ENCODE assay signal across 19 mouse cellular contexts in genomic region chr11:119744436-119744835, GRCm38 (mm10).
DNase-seq lines count a peak whose midpoint lies in the region; ATAC-seq lines count a peak whose summit lies in the region.
"Had no signal": no experiment of that assay in that cellular context is flagged by ENCODE, and none has a peak within 500 bp of the region (broad histone marks: within the 10 kb centered on the region; RNA-seq: fewer than 3 reads in every experiment).

No protein-coding gene starts in this region.

- H3K27ac ChIP-seq in hindbrain, embryonic 13.5 days, result peak overlapping the region; percentile 76
- H3K27ac ChIP-seq in hindbrain, embryonic 11.5 days (ENCODE audit: low read depth, low read length), result no peak overlapping the region
- H3K27ac ChIP-seq in limb, embryonic 10.5 days, result peak overlapping the region; percentile 39; the same call in 1 of the 2 replicates
- peak overlapping the region; percentile 55 for H3K27ac ChIP-seq in midbrain, embryonic 14.5 days (replicated peaks; ENCODE audit: low read depth, low read length)
- H3K27ac ChIP-seq: kidney, embryonic 15.5 days; liver, embryonic 15.5 days had no signal

- no peak for DNase-seq in hindbrain, embryonic 11.5 days (ENCODE audit: low spot score)
- DNase-seq in forelimb bud, embryonic 11.5 days (ENCODE audit: low read depth, low spot score), result peak; percentile 49
- no peak for DNase-seq in limb, embryonic 10.5 days (ENCODE audit: low spot score)
- peak; percentile 42 for DNase-seq in midbrain, embryonic 14.5 days
- DNase-seq in heart, adult 11 months, result no peak
- DNase-seq in adrenal gland, adult 18-20 months (ENCODE audit: low spot score in 2 of 2), result no peak
- DNase-seq in testis, postnatal 10 days (ENCODE audit: low spot score), result no peak
- DNase-seq: cerebellum, adult 11 months; gastrocnemius, postnatal 14 days; heart, postnatal 10 days; layer of hippocampus, postnatal 36 days; left cerebral cortex, postnatal 4 days; lung, postnatal 10 days; spleen, adult 18-20 months; thymus, adult 2 months had no signal

- H3K9me3 ChIP-seq in hindbrain, embryonic 13.5 days, result no peaks in the 10 kb centered on the region
- H3K9me3 ChIP-seq in hindbrain, embryonic 11.5 days (ENCODE audit: control insufficient read depth, low read length), result no peaks in the 10 kb centered on the region
- no peaks in the 10 kb centered on the region for H3K9me3 ChIP-seq in limb, embryonic 10.5 days (replicated peaks)
- H3K9me3 ChIP-seq in midbrain, embryonic 14.5 days (ENCODE audit: control insufficient read depth, low read length), result no peaks in the 10 kb centered on the region
- H3K9me3 ChIP-seq: kidney, embryonic 15.5 days; liver, embryonic 15.5 days had no signal

- no peak overlapping the region for H3K4me3 ChIP-seq in hindbrain, embryonic 13.5 days
- H3K4me3 ChIP-seq in hindbrain, embryonic 11.5 days (ENCODE audit: low read depth, low read length), result no peak overlapping the region
- no peak overlapping the region for H3K4me3 ChIP-seq in limb, embryonic 10.5 days
- no peak overlapping the region for H3K4me3 ChIP-seq in midbrain, embryonic 14.5 days (replicated peaks; ENCODE audit: low read depth, low read length)
- H3K4me3 ChIP-seq: kidney, embryonic 15.5 days; liver, embryonic 15.5 days had no signal

- H3K27me3 ChIP-seq in hindbrain, embryonic 13.5 days, result no peaks in the 10 kb centered on the region
- no peaks in the 10 kb centered on the region for H3K27me3 ChIP-seq in hindbrain, embryonic 11.5 days (ENCODE audit: control insufficient read depth, insufficient read depth, low read length)
- H3K27me3 ChIP-seq in limb, embryonic 10.5 days (ENCODE audit: low read depth, poor library complexity, severe bottlenecking), result no peaks in the 10 kb centered on the region
- no peaks in the 10 kb centered on the region for H3K27me3 ChIP-seq in midbrain, embryonic 14.5 days (ENCODE audit: control insufficient read depth, insufficient read depth, low read length)
- H3K27me3 ChIP-seq: kidney, embryonic 15.5 days; liver, embryonic 15.5 days had no signal

- peaks cover 59% of the 10 kb centered on the region for H3K4me1 ChIP-seq in hindbrain, embryonic 13.5 days (replicated peaks)
- no peaks in the 10 kb centered on the region for H3K4me1 ChIP-seq in hindbrain, embryonic 11.5 days (replicated peaks; ENCODE audit: control insufficient read depth, insufficient read depth, low read length)
- peaks cover 32% of the 10 kb centered on the region for H3K4me1 ChIP-seq in limb, embryonic 10.5 days
- peaks cover 28% of the 10 kb centered on the region for H3K4me1 ChIP-seq in midbrain, embryonic 14.5 days (ENCODE audit: control insufficient read depth, insufficient read depth, low read length)
- H3K4me1 ChIP-seq: kidney, embryonic 15.5 days had no signal

- H3K9ac ChIP-seq in hindbrain, embryonic 13.5 days, result no peak overlapping the region
- H3K9ac ChIP-seq in hindbrain, embryonic 11.5 days (ENCODE audit: low read depth, low read length), result no peak overlapping the region
- H3K9ac ChIP-seq in midbrain, embryonic 14.5 days (replicated peaks; ENCODE audit: low read length), result no peak overlapping the region
- H3K9ac ChIP-seq: kidney, embryonic 15.5 days; liver, embryonic 15.5 days had no signal

- 44% methylated on average over 4 of the region's 4 CpGs for WGBS in hindbrain, embryonic 13.5 days
- 82% methylated on average over 4 of the region's 4 CpGs for WGBS in hindbrain, embryonic 11.5 days
- 66% methylated on average over 4 of the region's 4 CpGs for WGBS in limb, embryonic 10.5 days
- 70% methylated on average over 4 of the region's 4 CpGs for WGBS in midbrain, embryonic 14.5 days

- H3K36me3 ChIP-seq in hindbrain, embryonic 13.5 days, result no peaks in the 10 kb centered on the region
- no peaks in the 10 kb centered on the region for H3K36me3 ChIP-seq in hindbrain, embryonic 11.5 days (ENCODE audit: control insufficient read depth, insufficient read depth, low read length)
- H3K36me3 ChIP-seq in limb, embryonic 10.5 days, result peaks cover 4% of the 10 kb centered on the region; the same call in 1 of the 2 replicates
- no peaks in the 10 kb centered on the region for H3K36me3 ChIP-seq in midbrain, embryonic 14.5 days (ENCODE audit: control insufficient read depth, insufficient read depth, low read length)
- H3K36me3 ChIP-seq: kidney, embryonic 15.5 days had no signal

- ATAC-seq in hindbrain, embryonic 13.5 days (ENCODE audit: low FRiP score), result no peak
- ATAC-seq in hindbrain, embryonic 11.5 days (ENCODE audit: low FRiP score), result no peak
- ATAC-seq in midbrain, embryonic 14.5 days (ENCODE audit: low FRiP score, low TSS enrichment), result no peak
- ATAC-seq: inflammation-experienced regulatory T-cells, adult 6 months had no signal

- no peak overlapping the region for H3K4me2 ChIP-seq in hindbrain, embryonic 13.5 days
- H3K4me2 ChIP-seq in hindbrain, embryonic 11.5 days (replicated peaks; ENCODE audit: low read depth, low read length), result no peak overlapping the region
- no peak overlapping the region for H3K4me2 ChIP-seq in midbrain, embryonic 14.5 days (ENCODE audit: low read length)
- H3K4me2 ChIP-seq: kidney, embryonic 15.5 days; liver, embryonic 15.5 days had no signal

Comparison
In these comparisons a context has a peak if more than half of its experiments do, and no peak if none do; other contexts are left out.
1. DNase-seq: peak in forelimb bud, embryonic 11.5 days (single experiment) and midbrain, embryonic 14.5 days (single experiment); none in hindbrain, embryonic 11.5 days (single experiment), limb, embryonic 10.5 days (single experiment), heart, adult 11 months (single experiment), adrenal gland, adult 18-20 months (0 of 2) and testis, postnatal 10 days (single experiment).